Mouse (Mus musculus) layer of hippocampus, postnatal 25 days (tissue): ENCODE measurements at regions not wholly inside any gene's neighbourhood (a gene's known extent, or its start where the extent isn't known, plus 50 kb on each side); places are given as distances from the start of the nearest gene placed in this dataset.

Experiments used
- DNase-seq, 2 experiments: peaks; one replicate each; pipeline ENCODE4 v3.0.0; 2022; ENCODE audit warnings: mixed read lengths in 2 of 2, low spot score in 1 of 2; ENCODE audit errors: extremely low spot score in 1 of 2

- DNase-seq, result no peak
Observed at GRCm38 (mm10) chr17:43209727-43210126, 60.4 kb upstream of the Adgrf1 start.

DNA sequence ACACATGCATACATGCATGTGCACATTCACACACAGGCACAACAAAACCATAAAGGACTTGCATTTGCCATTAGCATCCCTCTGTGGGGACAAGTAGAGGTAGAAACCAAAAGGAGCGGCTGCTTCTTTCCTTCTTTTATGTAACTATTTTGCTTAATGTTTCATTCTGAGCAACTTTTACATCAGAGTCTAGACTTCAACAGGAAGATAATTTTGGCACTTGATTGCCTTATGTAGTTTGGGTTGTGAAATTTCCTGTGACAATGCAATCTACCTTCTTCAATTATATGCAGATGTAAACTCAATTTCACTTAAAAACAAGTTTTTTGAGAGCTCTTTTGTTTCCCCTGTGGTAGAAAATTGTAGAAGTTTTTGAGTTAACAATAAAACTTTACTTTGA, 56.1 kb upstream of the Adgrf1 start:
- DNase-seq, result no peak

- DNase-seq, result no peak
Observed at GRCm38 (mm10) chr17:43219636-43220035, 50.5 kb upstream of the Adgrf1 start.
